Mouse (Mus musculus) limb, embryonic 15.5 days (tissue): Measurements from ENCODE around the gene Uchl5. TPM values are rescaled to one million over a fixed set of nuclear protein-coding genes. Genes with fewer than 3 reads are reported as not detected.

Source experiments
- polyA plus RNA-seq: library from polyadenylated mRNA; unstranded; fragments of >200 nt; fragmentation: Nextera tagmentation; extraction: Ambion mirVana; gene quantifications from 2 replicates; pipeline ENCODE4 v1.2.1, GENCODE M21; 2015

Uchl5 gene
- polyA plus RNA-seq, 1 experiment from 2014 or later: 78.6 TPM

Other genes with a start within 250 kb of the Uchl5 start
- gene B3galt2, start 136.6 kb upstream of the Uchl5 start, polyA plus RNA-seq: 0.77 and 1.1 TPM in 2 replicates
- 20.9 and 26.0 TPM in 2 replicates for gene Cdc73, start 74.4 kb upstream of the Uchl5 start, polyA plus RNA-seq
- gene Glrx2, start 60.9 kb upstream of the Uchl5 start, polyA plus RNA-seq: 92.9 and 93.7 TPM in 2 replicates
- 17.1 and 18.0 TPM in 2 replicates for gene Trove2, start 204 bp upstream of the Uchl5 start, polyA plus RNA-seq
- gene Rgs2, start 226.9 kb downstream of the Uchl5 start, polyA plus RNA-seq: 57.7 and 59.7 TPM in 2 replicates